Mouse (Mus musculus) inflammation-experienced regulatory T-cells (primary cell): ENCODE data around the gene Ngp. TPM values are rescaled to one million over a fixed set of nuclear protein-coding genes. Genes with fewer than 3 reads are reported as not detected.

Experiments used
- polyA plus RNA-seq, 2 experiments: library from polyadenylated mRNA; unstranded; fragments of 100-300 nt; shearing (Covaris generic); gene quantifications; one replicate each; pipeline ENCODE4 v1.2.1; 2017

Gene Ngp
- polyA plus RNA-seq = 1 to 10 TPM in 1 of 2 experiments, not detected in 1; 1.0 TPM

GRCm38 (mm10) chr9:110419511-110420112 lies at the start of gene Ngp:
Gene Ngp (plus strand): TSS chr9:110419747.

GRCm38 (mm10) chr9:110408099-110408773 lies 11.3 kb upstream of the Ngp start, which contains the start of gene Ptpn23:
Gene Ptpn23 (minus strand): TSS chr9:110408213.

Other genes with a start within 250 kb of the Ngp start
- under 1 TPM; 0.22 to 0.32 TPM for gene Cspg5, start 176.0 kb upstream of the Ngp start, polyA plus RNA-seq
- gene Elp6, start 114.6 kb upstream of the Ngp start, polyA plus RNA-seq = 10 to 100 TPM; 11.2 to 13.0 TPM
- gene Scap, start 86.5 kb upstream of the Ngp start, polyA plus RNA-seq = 10 to 100 TPM; 65.4 to 73.5 TPM
- gene Ptpn23, start 11.5 kb upstream of the Ngp start, polyA plus RNA-seq = 1 to 10 TPM; 4.2 to 5.3 TPM
- gene Klhl18, start 56.9 kb downstream of the Ngp start, polyA plus RNA-seq = 10 to 100 TPM in 1 of 2 experiments, 1 to 10 TPM in 1; 9.0 to 17.8 TPM
- gene Kif9, start 57.2 kb downstream of the Ngp start, polyA plus RNA-seq = under 1 TPM; 0.66 to 0.86 TPM
- gene Setd2, start 112.8 kb downstream of the Ngp start, polyA plus RNA-seq = 10 to 100 TPM; 34.8 to 42.0 TPM
- gene Nradd, start 204.7 kb downstream of the Ngp start, polyA plus RNA-seq = 1 to 10 TPM; 3.2 to 6.3 TPM
- gene Nbeal2, start 234.4 kb downstream of the Ngp start, polyA plus RNA-seq = 10 to 100 TPM; 56.2 to 73.8 TPM
- gene Ccdc12, start 236.8 kb downstream of the Ngp start, polyA plus RNA-seq = 100 to 1,000 TPM; 254 to 258 TPM